Mouse (Mus musculus) midbrain, embryonic 11.5 days (tissue): ENCODE data around the gene Gm12887. TPM values are rescaled to one million over a fixed set of nuclear protein-coding genes. Genes with fewer than 3 reads are reported as not detected.

Experiments used
- ATAC-seq: fragments of 200-750 bp; cut with Nextera tagmentation; 2 replicates; pipeline ENCODE4 v1.8.0; 2017; ENCODE audit warnings: moderate TSS enrichment, moderate library complexity; ENCODE audit not compliant: low FRiP score
- DNase-seq: peaks from one replicate; pipeline ENCODE4 v3.0.0; 2015; ENCODE audit warnings: low spot score; ENCODE audit errors: missing footprints
- H3K27ac ChIP-seq: fragments of 300-500 bp; sonication (generic); 2 replicates; pipeline ENCODE4 v1.5.1; 2014; ENCODE audit warnings: low read depth, low read length
- H3K27me3 ChIP-seq: fragments of 300-500 bp; sonication (generic); 2 replicates; pipeline ENCODE4 v1.6.1; 2014; ENCODE audit warnings: mild to moderate bottlenecking, low read length, moderate library complexity, mixed read lengths; ENCODE audit not compliant: control insufficient read depth, insufficient read depth
- H3K36me3 ChIP-seq: fragments of 300-500 bp; sonication (generic); 2 replicates; pipeline ENCODE4 v1.6.1; 2014; ENCODE audit warnings: mild to moderate bottlenecking, low read length, moderate library complexity, mixed read lengths; ENCODE audit not compliant: control insufficient read depth, insufficient read depth
- H3K4me1 ChIP-seq: fragments of 300-500 bp; sonication (generic); 2 replicates; pipeline ENCODE4 v1.6.1; 2014; ENCODE audit warnings: low read length; ENCODE audit not compliant: control insufficient read depth, insufficient read depth
- H3K4me2 ChIP-seq: fragments of 300-500 bp; sonication (generic); 2 replicates; pipeline ENCODE4 v1.6.1; 2014; ENCODE audit warnings: mild to moderate bottlenecking, moderate library complexity
- H3K4me3 ChIP-seq: fragments of 300-500 bp; sonication (generic); 2 replicates; pipeline ENCODE4 v1.5.1; 2014; ENCODE audit warnings: low read depth, low read length
- H3K9ac ChIP-seq: fragments of 300-500 bp; sonication (generic); 2 replicates; pipeline ENCODE4 v1.6.1; 2014; ENCODE audit warnings: low read length
- H3K9me3 ChIP-seq: fragments of 300-500 bp; sonication (generic); 2 replicates; pipeline ENCODE4 v1.6.1; 2016; ENCODE audit warnings: low read length; ENCODE audit not compliant: control insufficient read depth
- WGBS: fragments of 180-500 bp; shearing (Covaris S2); extraction: QIAGEN DNeasy Blood & Tissue Kit; methylation state at CpG from one replicate; pipeline ENCODE4 v1.1.7; 2014; 5-methylcytosine and 5-hydroxymethylcytosine counted together
- polyA plus RNA-seq: library from polyadenylated mRNA; unstranded; fragments of >200 nt; fragmentation: Nextera tagmentation; extraction: Ambion mirVana; gene quantifications from 2 replicates; pipeline ENCODE4 v1.2.1, GENCODE M21; 2014

Gene Gm12887
- not detected in 2 replicates for polyA plus RNA-seq

- Histone ChIP-seq H3K9me3 (peaks cover 28% of the 10 kb centered on the region), H3K36me3 (no peaks in the 10 kb centered on the region), H3K9ac (no peak within 1 kb of the TSS), H3K4me2 (no peak within 1 kb of the TSS), H3K4me1 (no peaks in the 10 kb centered on the region), H3K4me3 (no peak within 1 kb of the TSS), H3K27ac (no peak within 1 kb of the TSS), H3K27me3 (no peaks in the 10 kb centered on the region)
- 55% methylated on average over 2 of the region's 2 CpGs for WGBS
- DNase-seq (no peak), ATAC-seq (no peak)
Observed at GRCm38 (mm10) chr4:121622003-121622402, at the start of gene Gm12887. Gm12887 (minus strand) TSS chr4:121622103.

DNA sequence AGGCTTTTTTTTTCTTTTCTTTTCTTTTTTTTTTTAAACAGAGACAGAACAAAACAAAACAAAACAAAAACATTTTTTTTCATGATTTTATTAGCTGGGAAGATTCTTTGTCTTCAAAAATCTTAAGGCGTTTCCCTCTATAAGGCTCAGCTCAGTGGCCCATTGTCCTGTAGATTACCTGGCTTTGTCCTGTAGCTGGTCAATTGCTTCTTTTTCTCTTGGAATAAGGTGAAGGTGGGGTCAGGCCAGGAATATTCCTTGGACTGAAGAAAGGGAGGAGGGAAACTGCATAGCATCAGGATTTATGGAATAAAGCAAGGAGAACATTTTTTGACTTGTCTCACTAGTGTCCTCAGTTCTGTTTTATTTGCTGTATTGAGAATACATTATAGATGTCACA lies 35.1 kb upstream of the Gm12887 start:
- WGBS: 86% methylated on average over 1 of the region's 1 CpGs
- DNase-seq (no peak), ATAC-seq (no peak)
- Histone ChIP-seq H3K9me3 (peaks cover 9% of the 10 kb centered on the region), H3K4me1 (no peaks in the 10 kb centered on the region), H3K4me2 (no peak overlapping the region), H3K27me3 (no peaks in the 10 kb centered on the region), H3K36me3 (no peaks in the 10 kb centered on the region), H3K4me3 (no peak overlapping the region), H3K9ac (no peak overlapping the region), H3K27ac (no peak overlapping the region)

Other genes with a start within 250 kb of the Gm12887 start
- not detected in 2 replicates for gene Gm12886, start 199.0 kb downstream of the Gm12887 start, polyA plus RNA-seq